Mouse (Mus musculus) midbrain, postnatal 0 days (tissue): ENCODE data around the gene Tspan2. TPM values are rescaled to one million over a fixed set of nuclear protein-coding genes. Genes with fewer than 3 reads are reported as not detected.

Experiments used
- ATAC-seq: fragments of 200-750 bp; cut with Nextera tagmentation; 2 replicates; pipeline ENCODE4 v1.8.0; 2017; ENCODE audit warnings: moderate number of reproducible peaks, mild to moderate bottlenecking, moderate TSS enrichment, moderate library complexity; ENCODE audit not compliant: low FRiP score
- DNase-seq: peaks from one replicate; pipeline ENCODE4 v3.0.0-alpha.2; 2015; ENCODE audit warnings: low spot score
- H3K27ac ChIP-seq: fragments of 300-500 bp; sonication (generic); 2 replicates; pipeline ENCODE4 v1.5.1; 2014; ENCODE audit warnings: low read depth, mild to moderate bottlenecking, low read length, mixed read lengths
- H3K27me3 ChIP-seq: fragments of 300-500 bp; sonication (generic); 2 replicates; pipeline ENCODE4 v1.6.1; 2014; ENCODE audit warnings: low read length, control low read depth, mixed read lengths; ENCODE audit not compliant: insufficient read depth
- H3K36me3 ChIP-seq: fragments of 300-500 bp; sonication (generic); 2 replicates; pipeline ENCODE4 v1.6.1; 2014; ENCODE audit warnings: low read length, control low read depth, mixed read lengths; ENCODE audit not compliant: insufficient read depth
- H3K4me1 ChIP-seq: fragments of 300-500 bp; sonication (generic); 2 replicates; pipeline ENCODE4 v1.6.1; 2014; ENCODE audit warnings: mild to moderate bottlenecking, control low read depth, antibody characterized with exemption, low read length, mixed read lengths; ENCODE audit not compliant: insufficient read depth
- H3K4me2 ChIP-seq: fragments of 300-500 bp; sonication (generic); 2 replicates; pipeline ENCODE4 v1.6.1; 2014; ENCODE audit warnings: low read depth, mild to moderate bottlenecking, low read length, mixed read lengths; ENCODE audit not compliant: poor library complexity, severe bottlenecking
- H3K4me3 ChIP-seq: fragments of 300-500 bp; sonication (generic); 2 replicates; pipeline ENCODE4 v1.5.1; 2014; ENCODE audit warnings: low read depth, mild to moderate bottlenecking, low read length, moderate library complexity
- H3K9ac ChIP-seq: fragments of 300-500 bp; sonication (generic); replicated peaks from 2 replicates; pipeline ENCODE4 v1.6.1; 2014; ENCODE audit warnings: mild to moderate bottlenecking, low read length, moderate library complexity, mixed read lengths; ENCODE audit not compliant: poor library complexity, severe bottlenecking
- H3K9me3 ChIP-seq: fragments of 300-500 bp; sonication (generic); 2 replicates; pipeline ENCODE4 v1.6.1; 2016; ENCODE audit warnings: low read length, control low read depth
- CTCF ChIP-seq: IDR thresholded peaks from 2 replicates; pipeline ENCODE4 v1.5.1; 2016; ENCODE audit warnings: antibody characterized with exemption, mild to moderate bottlenecking
- WGBS: fragments of 180-500 bp; shearing (Covaris S2); extraction: QIAGEN DNeasy Blood & Tissue Kit; methylation state at CpG from one replicate; pipeline ENCODE4 v1.1.7; 2014; 5-methylcytosine and 5-hydroxymethylcytosine counted together
- polyA plus RNA-seq: library from polyadenylated mRNA; unstranded; fragments of >200 nt; fragmentation: Nextera tagmentation; extraction: Ambion mirVana; gene quantifications from 2 replicates; pipeline ENCODE4 v1.2.1, GENCODE M21; 2015
- total RNA-seq: library from RNA; depleted of rRNA; stranded (reverse); fragments of >200 nt; gene quantifications from 2 replicates; pipeline ENCODE4 v1.2.3, GENCODE M21; 2014

The Tspan2 gene
- total and polyA plus RNA-seq, 2 experiments from 2014 or later, result 13.4 to 25.9 TPM

DNA sequence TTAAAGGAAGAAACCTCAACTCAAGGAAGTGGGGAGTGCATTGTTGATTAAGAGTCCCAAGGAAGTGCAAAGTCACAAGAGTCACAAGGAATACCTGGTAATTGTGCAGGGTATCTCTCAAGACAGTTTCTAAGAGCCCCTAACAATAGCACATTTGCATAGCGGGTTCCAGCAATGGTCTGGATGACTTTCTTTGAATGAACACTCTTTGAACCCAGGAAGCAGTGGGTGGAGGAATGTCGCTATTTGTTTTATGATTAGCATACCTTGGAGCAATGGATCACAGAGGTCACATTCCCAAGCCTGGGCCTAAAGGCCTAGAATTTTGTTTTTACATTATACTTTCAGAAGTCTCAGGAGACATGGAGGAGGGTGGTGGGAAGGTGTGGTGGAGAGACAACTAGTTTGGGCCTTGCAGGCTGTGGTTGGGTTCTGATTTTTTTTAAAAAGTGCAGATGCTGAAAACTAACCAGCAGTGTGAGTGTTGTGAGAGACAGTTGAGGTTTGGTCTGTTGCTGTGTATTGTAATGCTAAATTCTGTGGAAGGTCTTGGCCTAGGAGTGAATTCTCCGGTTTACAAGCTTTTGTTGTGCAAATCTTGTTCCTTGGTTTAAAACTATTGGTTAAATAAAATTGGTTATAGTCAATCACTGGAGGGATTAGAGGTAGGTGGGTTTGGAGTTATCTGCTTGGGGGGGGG lies 16.6 kb upstream of the Tspan2 start:
- Histone ChIP-seq H3K27me3 (no peaks in the 10 kb centered on the region), H3K4me3 (no peak overlapping the region), H3K9me3 (no peaks in the 10 kb centered on the region), H3K27ac (no peak overlapping the region), H3K36me3 (no peaks in the 10 kb centered on the region), H3K9ac (no peak overlapping the region), H3K4me2 (no peak overlapping the region), H3K4me1 (no peaks in the 10 kb centered on the region)
- WGBS, result 59% methylated on average over 3 of the region's 3 CpGs
- no peak for TF ChIP-seq CTCF
- DNase-seq (no peak), ATAC-seq (no peak)

DNA sequence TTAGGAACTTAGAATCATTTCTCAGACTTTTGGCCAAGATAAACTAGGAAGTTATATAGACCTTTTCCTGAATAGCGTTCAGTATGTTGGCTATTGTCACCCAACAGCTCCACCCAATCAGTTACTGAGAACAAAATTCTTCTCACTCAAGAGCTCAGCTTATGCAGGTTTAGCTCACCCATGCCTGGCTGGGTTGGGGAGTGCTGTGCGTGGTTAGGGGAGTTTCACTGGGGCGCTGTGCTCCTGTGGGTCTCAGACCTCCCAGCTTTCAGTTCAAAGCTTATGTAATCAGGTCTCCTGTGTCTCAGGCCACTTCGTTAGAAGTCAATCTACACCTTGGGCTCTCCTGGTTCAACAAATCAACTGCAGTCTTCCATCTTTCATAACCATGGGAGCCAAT lies 11.2 kb upstream of the Tspan2 start:
- Histone ChIP-seq H3K9ac (no peak overlapping the region), H3K4me3 (no peak overlapping the region), H3K27ac (no peak overlapping the region), H3K36me3 (no peaks in the 10 kb centered on the region), H3K9me3 (no peaks in the 10 kb centered on the region), H3K27me3 (no peaks in the 10 kb centered on the region), H3K4me1 (0 out of 2 replicates have a peak, but pooled peaks cover 3% of the 10 kb centered on the region), H3K4me2 (no peak overlapping the region)
- 76% methylated on average over 4 of the region's 4 CpGs for WGBS
- DNase-seq (no peak), ATAC-seq (no peak)
- no peak for TF ChIP-seq CTCF

DNA sequence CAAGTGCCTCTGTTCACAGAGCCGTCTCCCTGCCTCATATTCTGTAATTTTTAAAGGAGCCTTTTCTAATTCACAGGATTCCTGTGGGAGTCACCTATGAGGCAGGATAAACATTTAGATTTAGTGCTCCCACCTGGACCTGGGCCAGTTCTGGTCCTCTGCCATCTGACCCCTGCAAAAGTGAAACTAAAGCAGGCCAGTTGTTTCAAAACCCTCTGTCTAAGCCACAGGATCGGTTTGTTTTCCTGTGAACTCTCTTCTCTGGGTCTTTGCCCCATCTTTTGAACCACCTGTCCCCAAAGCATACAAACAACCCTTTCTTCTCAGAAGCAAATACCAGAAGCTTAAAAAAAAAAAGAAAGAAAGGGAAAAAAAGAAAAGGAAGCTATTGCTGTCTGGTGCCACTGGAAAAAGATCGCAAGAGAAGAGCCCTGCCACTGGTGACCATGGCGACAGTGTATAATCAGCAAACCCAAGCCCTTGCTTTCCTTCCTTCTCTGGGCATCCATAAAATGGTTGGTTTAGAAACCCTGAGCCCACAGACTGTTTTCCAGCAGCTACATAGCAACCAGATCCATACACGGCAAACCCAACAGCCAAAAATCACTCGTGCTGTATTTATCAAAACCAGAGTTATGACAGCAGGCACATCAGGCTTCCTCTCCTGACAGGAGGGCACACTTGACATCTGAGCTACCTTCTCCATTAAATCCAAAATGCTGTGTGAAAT lies 10.3 kb upstream of the Tspan2 start:
- ATAC-seq, result no peak
- Histone ChIP-seq H3K4me1 (0 out of 2 replicates have a peak, but pooled peaks cover 3% of the 10 kb centered on the region), H3K9ac (no peak overlapping the region), H3K9me3 (no peaks in the 10 kb centered on the region), H3K36me3 (no peaks in the 10 kb centered on the region), H3K27me3 (no peaks in the 10 kb centered on the region), H3K27ac (0 out of 2 replicates have a peak overlapping the region, but pooled peaks have one; percentile 38), H3K4me3 (no peak overlapping the region), H3K4me2 (peak overlapping the region; percentile 0; the same call in 1 of the 2 replicates)
- 42% methylated on average over 6 of the region's 6 CpGs for WGBS
- no peak for DNase-seq
- TF ChIP-seq CTCF, result no peak

DNA sequence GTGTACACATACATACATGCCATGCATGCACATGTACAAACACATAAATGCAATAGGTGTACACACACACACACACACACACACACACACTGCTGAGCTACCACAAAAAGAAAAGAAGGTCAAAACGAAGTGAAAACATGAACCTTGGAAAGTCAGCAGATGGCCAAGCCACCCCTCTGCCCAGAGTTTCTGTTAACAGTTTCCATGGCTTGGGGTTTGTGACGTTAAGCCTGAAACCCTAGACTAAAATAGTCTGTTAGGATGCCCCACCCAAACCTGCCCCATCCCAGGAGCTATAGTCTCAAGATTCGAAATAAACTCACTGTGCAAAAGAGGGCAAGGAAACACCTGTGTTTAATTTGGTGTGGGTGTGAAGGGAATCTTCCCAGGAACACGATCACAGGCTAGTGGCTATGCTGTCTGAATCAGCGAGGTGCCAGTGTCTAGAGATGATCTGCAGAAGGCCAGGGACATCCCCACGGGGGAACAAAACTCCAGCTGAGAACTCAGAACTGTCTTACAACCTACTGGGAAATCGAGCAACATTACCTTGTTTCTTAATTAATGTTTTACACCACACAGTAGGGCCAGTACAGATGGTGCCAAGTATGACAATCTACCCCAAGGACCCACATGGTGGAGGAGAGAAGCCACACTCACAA lies 9.4 kb upstream of the Tspan2 start:
- no peak for TF ChIP-seq CTCF
- Histone ChIP-seq H3K4me2 (no peak overlapping the region), H3K9ac (no peak overlapping the region), H3K27ac (no peak overlapping the region), H3K27me3 (no peaks in the 10 kb centered on the region), H3K4me1 (0 out of 2 replicates have a peak, but pooled peaks cover 3% of the 10 kb centered on the region), H3K9me3 (no peaks in the 10 kb centered on the region), H3K36me3 (no peaks in the 10 kb centered on the region), H3K4me3 (no peak overlapping the region)
- ATAC-seq, result no peak
- DNase-seq, result no peak
- WGBS, result 77% methylated on average over 7 of the region's 7 CpGs

DNA sequence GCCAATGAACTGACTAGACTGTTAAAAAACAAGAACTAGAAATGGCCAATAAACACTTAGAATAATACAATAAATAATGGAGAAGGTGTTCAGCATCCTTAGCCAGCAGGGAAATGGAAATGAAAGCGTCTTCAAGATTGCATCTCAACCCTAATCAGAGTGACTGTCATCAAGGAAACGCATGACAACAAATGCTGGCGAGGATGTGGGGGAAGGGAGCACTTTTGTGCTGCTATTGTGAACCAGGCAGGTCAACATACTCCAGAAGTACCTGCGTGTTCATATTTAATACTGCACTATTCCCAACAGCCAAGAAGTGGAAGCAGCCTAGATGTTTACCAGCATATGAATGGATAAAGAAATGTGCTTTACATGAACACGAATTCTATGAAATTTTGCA lies 4.9 kb upstream of the Tspan2 start:
- Histone ChIP-seq H3K4me2 (no peak overlapping the region), H3K4me1 (no peaks in the 10 kb centered on the region), H3K27me3 (no peaks in the 10 kb centered on the region), H3K9ac (no peak overlapping the region), H3K9me3 (no peaks in the 10 kb centered on the region), H3K27ac (no peak overlapping the region), H3K36me3 (no peaks in the 10 kb centered on the region), H3K4me3 (no peak overlapping the region)
- WGBS, result 50% methylated on average over 5 of the region's 5 CpGs
- no peak for DNase-seq
- ATAC-seq, result no peak
- no peak for TF ChIP-seq CTCF

DNA sequence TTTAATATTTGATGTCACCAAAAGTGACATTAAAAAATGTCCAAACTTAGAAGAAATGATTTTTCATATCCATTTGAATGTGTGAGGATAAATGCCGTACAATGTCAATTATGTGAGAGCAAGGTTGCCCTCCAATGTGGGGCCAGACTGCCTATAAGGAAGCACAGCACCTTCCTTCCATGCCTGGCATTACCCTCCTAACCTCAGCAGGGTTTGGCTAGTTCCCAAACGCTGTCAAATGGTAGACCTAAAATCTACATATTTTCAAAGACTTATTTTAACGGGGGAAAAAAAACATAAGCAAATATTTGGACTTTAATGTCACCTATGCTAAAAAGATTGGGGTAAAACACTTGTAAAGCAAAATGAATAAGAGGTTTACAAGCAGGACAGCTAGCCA lies 3.2 kb upstream of the Tspan2 start:
- no peak overlapping the region for H3K9ac ChIP-seq
- no peaks in the 10 kb centered on the region for H3K36me3 ChIP-seq
- 83% methylated on average over 3 of the region's 3 CpGs for WGBS
- H3K9me3 ChIP-seq, result no peaks in the 10 kb centered on the region
- H3K27me3 ChIP-seq, result no peaks in the 10 kb centered on the region
- H3K4me3 ChIP-seq, result no peak overlapping the region
- TF ChIP-seq CTCF, result no peak
- H3K4me2 ChIP-seq, result no peak overlapping the region
- ATAC-seq, result no peak
- no peak overlapping the region for H3K27ac ChIP-seq
- no peak for DNase-seq
- peaks cover 6% of the 10 kb centered on the region for H3K4me1 ChIP-seq
